Mouse (Mus musculus) neural tube, embryonic 15.5 days (tissue): Measurements from ENCODE around the gene Pgp. TPM values are rescaled to one million over a fixed set of nuclear protein-coding genes. Genes with fewer than 3 reads are reported as not detected.
"Not testable (repeated sequence)": the region's sequence is repeated elsewhere in the genome, so short reads cannot be mapped to it uniquely, and the experiment has no call there.

Experiments
- ATAC-seq: fragments of 200-750 bp; cut with Nextera tagmentation; 2 replicates; pipeline ENCODE4 v1.8.0; 2017; ENCODE audit warnings: mild to moderate bottlenecking, moderate TSS enrichment, moderate library complexity; ENCODE audit not compliant: low FRiP score
- H3K27ac ChIP-seq: fragments of 300-500 bp; sonication (generic); replicated peaks from 2 replicates; pipeline ENCODE4 v1.5.1; 2015; ENCODE audit warnings: mild to moderate bottlenecking, inconsistent platforms
- H3K27me3 ChIP-seq: fragments of 300-500 bp; sonication (generic); replicated peaks from 2 replicates; pipeline ENCODE4 v1.6.1; 2015; ENCODE audit warnings: inconsistent platforms
- H3K36me3 ChIP-seq: fragments of 300-500 bp; sonication (generic); 2 replicates; pipeline ENCODE4 v1.6.1; 2015; ENCODE audit warnings: inconsistent platforms
- H3K4me1 ChIP-seq: fragments of 300-500 bp; sonication (generic); 2 replicates; pipeline ENCODE4 v1.6.1; 2015; ENCODE audit warnings: inconsistent platforms
- H3K4me2 ChIP-seq: fragments of 300-500 bp; sonication (generic); 2 replicates; pipeline ENCODE4 v1.6.1; 2015; ENCODE audit warnings: inconsistent platforms, mild to moderate bottlenecking, moderate library complexity
- H3K4me3 ChIP-seq: fragments of 300-500 bp; sonication (generic); replicated peaks from 2 replicates; pipeline ENCODE4 v1.5.1; 2015; ENCODE audit warnings: mild to moderate bottlenecking, inconsistent platforms
- H3K9ac ChIP-seq: fragments of 300-500 bp; sonication (generic); replicated peaks from 2 replicates; pipeline ENCODE4 v1.6.1; 2015; ENCODE audit warnings: mild to moderate bottlenecking, inconsistent platforms
- H3K9me3 ChIP-seq: fragments of 300-500 bp; sonication (generic); replicated peaks from 2 replicates; pipeline ENCODE4 v1.6.1; 2016; ENCODE audit warnings: inconsistent platforms
- whole genome bisulfite sequencing: fragments of 180-500 bp; shearing (Covaris S2); methylation state at CpG from one replicate; pipeline ENCODE4 v1.1.7; 2015; ENCODE audit warnings: mixed read lengths; 5-methylcytosine and 5-hydroxymethylcytosine counted together
- polyA plus RNA-seq: library from polyadenylated mRNA; unstranded; fragments of >200 nt; fragmentation: Nextera tagmentation; extraction: Ambion mirVana; gene quantifications from 2 replicates; pipeline ENCODE4 v1.2.1, GENCODE M21; 2015

Pgp gene
- polyA plus RNA-seq, 1 experiment from 2014 or later, result 79.7 TPM

DNA sequence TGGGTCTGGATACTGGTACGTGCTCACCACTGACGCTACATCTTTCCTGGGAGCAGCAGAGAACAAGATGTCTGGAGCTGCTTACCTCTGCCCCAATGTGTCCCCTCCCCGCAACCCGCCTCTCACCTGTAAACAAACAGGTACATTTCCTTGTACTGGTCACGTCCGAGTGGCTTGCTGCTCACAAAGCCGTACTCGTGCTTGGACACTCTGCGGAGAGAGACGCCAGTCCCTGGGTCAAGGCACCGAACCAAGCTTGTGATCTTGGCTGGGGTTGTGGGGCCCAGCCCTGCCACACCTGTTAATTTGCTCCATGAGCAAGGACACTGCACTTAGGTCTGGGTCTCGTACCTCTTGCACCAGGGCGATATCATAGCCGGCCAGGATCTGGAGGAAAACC is 28.1 kb upstream of the Pgp start:
- Histone ChIP-seq H3K4me3 (no peak overlapping the region), H3K4me2 (no peak overlapping the region), H3K4me1 (no peaks in the 10 kb centered on the region), H3K9ac (no peak overlapping the region), H3K36me3 (peaks cover 87% of the 10 kb centered on the region), H3K27me3 (no peaks in the 10 kb centered on the region), H3K9me3 (no peaks in the 10 kb centered on the region), H3K27ac (no peak overlapping the region)
- no peak for ATAC-seq
- WGBS, result 89% methylated on average over 14 of the region's 14 CpGs

DNA sequence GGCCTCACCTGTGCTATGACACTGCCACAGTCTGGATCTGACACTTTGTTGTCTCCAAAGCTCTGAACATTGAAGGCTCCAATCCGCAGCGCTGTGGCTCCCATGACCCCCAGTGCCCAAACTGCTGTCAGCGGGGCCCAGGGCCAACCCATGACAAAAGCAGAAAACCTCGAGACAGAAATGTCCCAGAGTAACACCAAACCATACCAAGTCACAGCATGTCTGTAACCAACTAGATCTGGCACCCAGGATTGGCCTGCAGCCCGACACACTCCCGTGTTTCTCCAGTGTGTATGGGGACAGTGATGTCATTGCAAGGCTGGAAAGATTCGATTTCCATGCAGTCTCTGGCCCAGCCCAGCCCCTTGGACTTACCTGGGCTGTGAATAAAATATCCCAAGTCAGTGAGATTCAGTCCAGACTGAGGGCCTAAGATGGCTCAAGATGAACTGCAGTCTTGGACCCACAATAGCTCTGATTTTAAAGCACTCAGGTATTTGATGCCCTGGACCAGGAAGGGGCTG is 27.5 kb upstream of the Pgp start, which contains the start of gene Dnase1l2:
Gene Dnase1l2 (minus strand): TSS at position 474 of the 524 bp plus-strand sequence.
- Histone ChIP-seq H3K4me1 (no peaks in the 10 kb centered on the region), H3K9me3 (no peaks in the 10 kb centered on the region), H3K4me3 (no peak within 1 kb of the TSS), H3K27ac (no peak within 1 kb of the TSS), H3K4me2 (no peak within 1 kb of the TSS), H3K9ac (no peak within 1 kb of the TSS), H3K27me3 (no peaks in the 10 kb centered on the region), H3K36me3 (peaks cover 87% of the 10 kb centered on the region)
- ATAC-seq, result no peak
- 88% methylated on average over 7 of the region's 7 CpGs for WGBS

DNA sequence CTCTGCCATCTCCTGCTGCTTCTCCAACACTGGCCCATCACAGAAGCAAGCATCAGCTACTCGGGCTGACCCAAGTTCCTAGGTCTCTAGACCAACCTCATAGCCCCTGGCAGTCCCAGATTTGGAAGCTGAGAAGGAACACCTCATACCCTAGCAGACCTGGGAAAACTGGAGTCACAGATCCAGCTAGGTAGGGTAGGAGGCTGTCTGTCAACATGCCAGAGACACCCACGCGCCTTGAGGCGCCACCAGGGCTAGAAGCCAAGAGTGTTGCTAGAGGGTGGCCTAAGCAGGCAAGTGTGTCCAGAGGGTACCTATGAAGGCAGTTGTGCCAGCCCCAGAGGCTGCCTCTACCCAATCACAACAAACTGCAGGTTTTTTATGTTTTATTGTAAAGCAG is 26.8 kb upstream of the Pgp start:
- WGBS, result 94% methylated on average over 4 of the region's 4 CpGs
- H3K27ac ChIP-seq, result no peak overlapping the region
- no peak overlapping the region for H3K4me2 ChIP-seq
- no peaks in the 10 kb centered on the region for H3K27me3 ChIP-seq
- no peaks in the 10 kb centered on the region for H3K9me3 ChIP-seq
- H3K9ac ChIP-seq, result no peak overlapping the region
- ATAC-seq, result no peak
- H3K4me1 ChIP-seq, result no peaks in the 10 kb centered on the region
- H3K4me3 ChIP-seq, result no peak overlapping the region
- peaks cover 88% of the 10 kb centered on the region for H3K36me3 ChIP-seq

DNA sequence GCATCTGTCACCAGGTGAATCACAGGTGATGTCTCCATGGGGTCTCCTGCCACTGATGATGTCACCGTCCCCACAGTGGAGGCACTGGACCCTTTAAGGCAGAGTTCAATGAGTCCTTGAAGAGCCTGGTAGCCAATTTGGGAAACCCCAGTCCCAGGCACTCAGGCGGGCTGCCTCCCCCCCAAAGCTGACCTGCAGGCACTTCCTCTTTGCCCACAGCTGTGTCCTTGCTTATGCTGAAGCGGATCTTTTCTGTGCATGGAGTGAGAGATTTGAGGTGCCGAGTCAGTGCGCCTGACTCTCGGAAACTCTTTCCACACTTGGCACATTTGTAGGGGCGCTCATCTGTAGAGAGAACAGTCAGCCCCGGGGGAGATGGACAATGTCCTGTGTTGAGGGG is 23.6 kb upstream of the Pgp start:
- 98% methylated on average over 8 of the region's 8 CpGs for WGBS

DNA sequence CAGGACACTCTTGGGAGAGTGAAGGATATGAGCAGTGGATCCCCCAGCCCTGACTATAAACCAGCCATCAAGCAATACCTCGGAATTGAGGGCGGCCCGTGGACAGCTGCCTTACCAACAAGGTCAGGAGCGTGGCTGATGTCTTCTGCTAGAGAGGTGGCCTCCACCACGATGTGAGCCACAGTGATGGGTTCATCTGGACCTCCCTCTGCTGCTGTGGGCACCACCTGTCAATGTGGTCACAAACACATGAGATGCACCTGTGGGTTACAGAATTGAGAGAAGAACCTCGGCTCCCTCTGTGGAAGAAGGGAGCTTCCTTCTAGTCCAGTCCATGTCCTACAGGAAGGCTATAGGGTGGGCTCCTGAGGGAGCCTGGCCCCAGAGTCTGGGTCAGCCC is 20.7 kb upstream of the Pgp start:
- Histone ChIP-seq H3K4me3 (no peak overlapping the region), H3K4me2 (no peak overlapping the region), H3K9me3 (no peaks in the 10 kb centered on the region), H3K9ac (no peak overlapping the region), H3K4me1 (peaks cover 32% of the 10 kb centered on the region), H3K27ac (no peak overlapping the region), H3K36me3 (peaks cover 70% of the 10 kb centered on the region), H3K27me3 (no peaks in the 10 kb centered on the region)
- 91% methylated on average over 6 of the region's 6 CpGs for WGBS
- no peak for ATAC-seq

More for the DNA sequence above, 23.6 kb upstream of the Pgp start:
- Histone ChIP-seq H3K9ac (no peak overlapping the region), H3K4me2 (no peak overlapping the region), H3K4me1 (0 out of 2 replicates have a peak, but pooled peaks cover 5% of the 10 kb centered on the region), H3K4me3 (no peak overlapping the region), H3K27ac (no peak overlapping the region), H3K9me3 (no peaks in the 10 kb centered on the region), H3K36me3 (peaks cover 92% of the 10 kb centered on the region), H3K27me3 (no peaks in the 10 kb centered on the region)
- ATAC-seq, result no peak

DNA sequence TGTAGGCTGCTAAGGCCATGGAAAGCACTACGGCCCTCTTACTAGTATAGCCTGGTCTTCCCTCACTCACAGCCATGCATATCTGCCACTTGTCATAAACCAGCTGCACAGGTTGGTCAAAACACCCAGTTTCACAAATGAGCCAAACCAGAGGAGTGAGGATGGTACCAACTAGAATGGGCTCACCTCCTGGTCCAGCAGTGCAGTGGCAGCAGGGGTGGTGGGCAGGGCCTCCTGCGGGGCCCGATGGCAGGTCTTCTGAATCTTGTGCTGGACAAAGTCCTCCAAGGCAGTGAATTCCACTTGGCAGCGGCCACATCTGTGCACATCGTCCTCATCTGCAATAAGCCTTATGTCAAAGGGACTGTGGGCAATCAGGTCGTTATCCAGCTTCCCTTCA is 19.0 kb upstream of the Pgp start:
- H3K27ac ChIP-seq, result no peak overlapping the region
- H3K9me3 ChIP-seq, result no peaks in the 10 kb centered on the region
- no peak for ATAC-seq
- H3K4me3 ChIP-seq, result no peak overlapping the region
- H3K36me3 ChIP-seq, result peaks cover 53% of the 10 kb centered on the region
- no peaks in the 10 kb centered on the region for H3K27me3 ChIP-seq
- H3K9ac ChIP-seq, result no peak overlapping the region
- no peak overlapping the region for H3K4me2 ChIP-seq
- WGBS, result 88% methylated on average over 6 of the region's 6 CpGs
- H3K4me1 ChIP-seq, result peaks cover 39% of the 10 kb centered on the region

- H3K27me3 ChIP-seq, result no peaks in the 10 kb centered on the region
- no peak for ATAC-seq
- peak overlapping the region; percentile 72 for H3K4me3 ChIP-seq
- 87% methylated on average over 2 of the region's 2 CpGs for WGBS
- no peak overlapping the region for H3K9ac ChIP-seq
- H3K4me1 ChIP-seq, result peaks cover 39% of the 10 kb centered on the region
- no peak overlapping the region for H3K27ac ChIP-seq
- H3K4me2 ChIP-seq, result peak overlapping the region; percentile 67
- H3K36me3 ChIP-seq, result peaks cover 32% of the 10 kb centered on the region
- no peaks in the 10 kb centered on the region for H3K9me3 ChIP-seq
These were observed 16.8 kb upstream of the Pgp start for GRCm38 (mm10) chr17:24453372-24453771.

DNA sequence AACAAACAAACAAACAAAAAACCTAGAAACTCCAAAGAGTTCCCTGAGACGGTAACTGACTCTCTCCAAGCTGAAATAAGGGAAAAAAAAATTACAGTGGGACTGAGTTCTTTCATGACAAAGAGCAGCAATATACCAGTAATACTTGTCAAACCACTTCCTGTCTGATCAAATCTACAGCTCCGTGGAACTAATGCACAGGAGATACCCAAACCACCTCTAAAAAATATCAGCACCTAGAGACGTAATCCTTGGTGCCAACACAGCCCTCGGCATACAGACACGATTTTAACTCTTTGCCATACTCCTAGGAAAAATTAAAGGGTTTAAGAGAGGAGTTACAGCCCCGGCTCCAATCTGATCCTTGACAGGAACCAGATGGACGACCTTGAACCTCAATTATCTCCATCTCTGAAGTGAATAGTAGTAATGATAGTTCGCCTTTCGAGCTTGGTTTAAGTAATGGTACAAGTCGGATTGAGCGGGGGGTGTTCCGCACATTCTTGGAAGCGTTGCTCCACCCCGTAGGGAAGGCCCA is 15.9 kb upstream of the Pgp start:
- Histone ChIP-seq H3K27ac (peak overlapping the region; percentile 92), H3K36me3 (peaks cover 23% of the 10 kb centered on the region), H3K4me2 (peak overlapping the region; percentile 67), H3K9me3 (no peaks in the 10 kb centered on the region), H3K9ac (peak overlapping the region; percentile 95), H3K4me3 (peak overlapping the region; percentile 72), H3K27me3 (no peaks in the 10 kb centered on the region), H3K4me1 (peaks cover 39% of the 10 kb centered on the region)
- no peak for ATAC-seq
- 8% methylated on average over 14 of the region's 14 CpGs for WGBS

DNA sequence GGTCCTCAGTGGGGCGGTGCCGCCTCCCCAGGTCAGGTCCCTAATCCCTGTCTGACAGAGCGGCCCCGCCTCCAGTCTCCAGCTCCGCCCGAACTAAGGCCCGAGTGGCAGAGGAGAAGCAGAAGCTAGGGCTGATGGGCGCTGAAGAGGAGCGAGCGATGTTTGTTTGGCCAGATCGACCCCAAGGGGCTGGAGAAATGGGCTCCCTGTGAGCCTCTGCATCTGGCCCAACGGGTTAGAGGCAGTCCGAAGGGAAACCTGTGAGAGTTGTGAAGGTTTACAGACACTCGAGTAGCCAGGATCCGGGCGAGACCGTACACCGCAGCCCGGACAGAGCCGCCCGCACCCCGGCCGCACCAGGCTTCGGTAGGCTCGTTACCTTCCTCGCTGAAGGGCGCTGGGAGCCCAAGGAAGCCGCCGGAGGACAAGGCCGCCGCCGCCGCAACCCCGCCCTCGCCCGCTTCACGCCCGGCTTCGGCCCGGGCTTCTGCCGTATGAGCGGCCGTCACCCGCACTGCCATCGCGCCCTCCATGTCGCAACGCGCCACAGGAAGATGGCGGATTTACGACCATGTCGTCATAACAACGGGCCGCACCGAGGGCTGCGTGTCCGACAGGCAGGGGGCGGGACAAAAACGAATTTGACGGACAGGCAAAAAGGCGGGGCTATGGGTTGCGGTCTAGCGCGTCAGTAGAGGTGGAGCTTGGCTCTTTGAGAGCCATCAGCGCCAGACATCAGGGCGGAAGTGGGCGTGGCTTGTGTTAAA is 15.3 kb upstream of the Pgp start:
- peak; percentile 96 for ATAC-seq
- H3K4me3 ChIP-seq, result peak overlapping the region; percentile 72
- H3K4me2 ChIP-seq, result peak overlapping the region; percentile 67
- peak overlapping the region; percentile 92 for H3K27ac ChIP-seq
- WGBS, result under 1% methylated on average over 67 of the region's 67 CpGs
- no peaks in the 10 kb centered on the region for H3K9me3 ChIP-seq
- peaks cover 39% of the 10 kb centered on the region for H3K4me1 ChIP-seq
- H3K27me3 ChIP-seq, result no peaks in the 10 kb centered on the region
- peak overlapping the region; percentile 95 for H3K9ac ChIP-seq
- H3K36me3 ChIP-seq, result peaks cover 17% of the 10 kb centered on the region; the same call in 1 of the 2 replicates

- peak overlapping the region; percentile 48 for H3K27ac ChIP-seq
These were observed 14.5 kb upstream of the Pgp start for GRCm38 (mm10) chr17:24455523-24456206.

GRCm38 (mm10) chr17:24461580-24461979 is 8.6 kb upstream of the Pgp start:
- ATAC-seq, result no peak
- Histone ChIP-seq H3K36me3 (no peaks in the 10 kb centered on the region), H3K4me2 (no peak overlapping the region), H3K4me3 (no peak overlapping the region), H3K9me3 (no peaks in the 10 kb centered on the region), H3K27me3 (no peaks in the 10 kb centered on the region), H3K27ac (no peak overlapping the region), H3K4me1 (no peaks in the 10 kb centered on the region), H3K9ac (no peak overlapping the region)
- 66% methylated on average over 2 of the region's 2 CpGs for WGBS

More at GRCm38 (mm10) chr17:24455523-24456206, 14.5 kb upstream of the Pgp start:
- Histone ChIP-seq H3K4me1 (peaks cover 39% of the 10 kb centered on the region), H3K4me2 (peak overlapping the region; percentile 67), H3K4me3 (peak overlapping the region; percentile 72)
- 51% methylated on average over 10 of the region's 10 CpGs for WGBS
- ATAC-seq, result peak; percentile 23
- not testable (repeated sequence) for H3K9ac ChIP-seq, H3K9me3 ChIP-seq, H3K27me3 ChIP-seq, H3K36me3 ChIP-seq
